Mouse (Mus musculus) adrenal gland, adult 8-10 months (tissue): Measurements from ENCODE around the gene Vmn1r188. TPM values are rescaled to one million over a fixed set of nuclear protein-coding genes. Genes with fewer than 3 reads are reported as not detected.
A peak's percentile ranks its signal among the peaks of the same experiment; 100 is the strongest.
"Not testable (repeated sequence)": the region's sequence is repeated elsewhere in the genome, so short reads cannot be mapped to it uniquely, and the experiment has no call there.

Experiments used
- DNase-seq: peaks from one replicate; pipeline ENCODE4 v3.0.0; 2022
- microRNA-seq, 2 experiments: library from miRNA; unstranded; fragments of <30 nt; microRNA quantifications; one replicate each; pipeline ENCODE4 v1.2.0; 2022
- total RNA-seq, 4 experiments: library from RNA; stranded (reverse); gene quantifications; 2 replicates each; pipeline ENCODE4 v1.2.4; 2022

Vmn1r188 gene
- total RNA-seq, 4 experiments from 2014 or later = not detected

GRCm38 (mm10) chr13:22049737-22050440 is 34.4 kb upstream of the Vmn1r188 start:
- no peak for DNase-seq

GRCm38 (mm10) chr13:22050591-22051522 is 33.4 kb upstream of the Vmn1r188 start:
- DNase-seq = peak; percentile 90

- no peak for DNase-seq
These were observed 32.7 kb upstream of the Vmn1r188 start for GRCm38 (mm10) chr13:22051523-22051859.

- no peak for DNase-seq
These were observed 30.5 kb upstream of the Vmn1r188 start for GRCm38 (mm10) chr13:22053754-22054153.

- no peak for DNase-seq
These were observed 22.8 kb upstream of the Vmn1r188 start for GRCm38 (mm10) chr13:22061422-22061821.

GRCm38 (mm10) chr13:22063468-22063867 is 20.8 kb upstream of the Vmn1r188 start:
- DNase-seq = no peak

GRCm38 (mm10) chr13:22105724-22106123 is 21.5 kb downstream of the Vmn1r188 start, which contains the start of gene Vmn1r189:
Gene Vmn1r189, minus strand, starts transcription at chr13:22105824.
- not testable (repeated sequence) for DNase-seq

GRCm38 (mm10) chr13:22136495-22137293 is 52.5 kb downstream of the Vmn1r188 start:
- not testable (repeated sequence) for DNase-seq

Small RNA genes lying within 50 kb of the gene (microRNA-seq; reads per million reads assigned to microRNA genes)
- gene Gm26300 = 0 reads per million in 2 experiments
- gene Gm44390 = 0 reads per million in 2 experiments
- gene Gm44486 = 0 to 0.17 reads per million in 2 experiments

Other genes with a start within 250 kb of the Vmn1r188 start
- gene Zfp184, start 139.3 kb upstream of the Vmn1r188 start, total RNA-seq = 1 to 10 TPM; 1.5 to 6.2 (median 3.6) TPM
- gene Pom121l2, start 103.2 kb upstream of the Vmn1r188 start, total RNA-seq = not detected
- gene Prss16, start 74.7 kb upstream of the Vmn1r188 start, total RNA-seq = under 1 TPM in 2 of 4 experiments, not detected in 2; 0.63 to 0.70 TPM
- gene Hist1h2ah, start 48.9 kb upstream of the Vmn1r188 start, total RNA-seq = 10 to 100 TPM in 2 of 4 experiments, 1 to 10 TPM in 1, not detected in 1; 6.0 to 18.5 (median 12.6) TPM
- 10 to 100 TPM; 22.5 to 31.6 (median 25.4) TPM for gene Hist1h2bk, start 48.6 kb upstream of the Vmn1r188 start, total RNA-seq
- 10 to 100 TPM; 42.6 to 80.0 (median 56.7) TPM for gene Hist1h4i, start 43.1 kb upstream of the Vmn1r188 start, total RNA-seq
- 10 to 100 TPM in 3 of 4 experiments, 1 to 10 TPM in 1; 8.7 to 18.8 (median 13.1) TPM for gene Hist1h2ag, start 41.5 kb upstream of the Vmn1r188 start, total RNA-seq
- 10 to 100 TPM; 14.2 to 31.0 (median 21.9) TPM for gene Hist1h2bj, start 41.2 kb upstream of the Vmn1r188 start, total RNA-seq
- not detected for gene Vmn1r189, start 21.4 kb downstream of the Vmn1r188 start, total RNA-seq
- not detected for gene Vmn1r191, start 99.5 kb downstream of the Vmn1r188 start, total RNA-seq
- not detected for gene Vmn1r192, start 106.7 kb downstream of the Vmn1r188 start, total RNA-seq
- not detected for gene Vmn1r193, start 138.7 kb downstream of the Vmn1r188 start, total RNA-seq
- gene Vmn1r194, start 159.8 kb downstream of the Vmn1r188 start, total RNA-seq = not detected
- gene Vmn1r195, start 186.1 kb downstream of the Vmn1r188 start, total RNA-seq = not detected
- not detected for gene Vmn1r196, start 205.5 kb downstream of the Vmn1r188 start, total RNA-seq
- not detected for gene Vmn1r197, start 240.1 kb downstream of the Vmn1r188 start, total RNA-seq